Mouse (Mus musculus) right cerebral cortex, postnatal 25 days (tissue): ENCODE data around the gene Gp6.
"Not testable (repeated sequence)": the region's sequence is repeated elsewhere in the genome, so short reads cannot be mapped to it uniquely, and the experiment has no call there.

ENCODE experiments used
- DNase-seq: peaks from one replicate; pipeline ENCODE4 v3.0.0; 2022

Gp6 gene

DNA sequence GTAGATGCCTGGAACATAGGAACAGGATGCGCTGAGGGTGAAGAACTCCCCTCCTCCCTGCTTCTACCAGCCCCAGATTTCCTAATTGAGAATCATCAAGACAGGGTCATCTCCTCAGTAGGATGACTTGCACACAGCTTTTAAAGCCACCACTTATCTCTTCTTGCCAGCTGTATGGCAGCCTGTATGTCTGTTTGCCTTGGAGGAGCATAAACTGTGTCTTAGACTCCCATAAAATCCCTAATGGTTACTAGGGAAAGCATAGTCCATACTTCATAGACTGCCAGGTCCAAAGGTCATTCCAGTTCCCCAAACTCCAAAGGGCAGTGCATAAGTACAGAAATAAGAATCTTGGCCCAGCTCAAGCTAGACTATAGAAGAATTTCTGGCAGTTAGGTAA is at the start of gene Gp6:
Gp6 (minus strand) TSS at position 15 of the 400 bp plus-strand sequence.
- DNase-seq, result no peak

DNA sequence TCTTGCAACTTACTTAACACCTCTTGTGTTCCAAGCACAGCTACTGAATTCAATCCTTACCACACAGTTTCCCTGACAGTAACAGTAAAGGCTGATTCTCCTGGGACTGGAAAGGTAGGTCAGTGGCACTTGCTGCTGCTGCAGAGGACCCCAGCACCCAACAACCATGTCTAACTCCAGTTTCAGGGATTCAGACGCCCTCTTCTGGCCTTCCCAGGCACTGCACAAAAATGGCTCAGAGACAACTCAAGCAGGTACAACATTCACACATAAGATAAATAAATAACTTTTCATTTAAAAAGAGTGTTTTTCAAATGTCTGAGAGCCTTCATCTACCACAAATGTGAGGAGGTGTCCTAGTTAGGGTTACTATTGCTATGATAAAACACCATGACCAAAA is 49.6 kb upstream of the Gp6 start:
- no peak for DNase-seq

DNA sequence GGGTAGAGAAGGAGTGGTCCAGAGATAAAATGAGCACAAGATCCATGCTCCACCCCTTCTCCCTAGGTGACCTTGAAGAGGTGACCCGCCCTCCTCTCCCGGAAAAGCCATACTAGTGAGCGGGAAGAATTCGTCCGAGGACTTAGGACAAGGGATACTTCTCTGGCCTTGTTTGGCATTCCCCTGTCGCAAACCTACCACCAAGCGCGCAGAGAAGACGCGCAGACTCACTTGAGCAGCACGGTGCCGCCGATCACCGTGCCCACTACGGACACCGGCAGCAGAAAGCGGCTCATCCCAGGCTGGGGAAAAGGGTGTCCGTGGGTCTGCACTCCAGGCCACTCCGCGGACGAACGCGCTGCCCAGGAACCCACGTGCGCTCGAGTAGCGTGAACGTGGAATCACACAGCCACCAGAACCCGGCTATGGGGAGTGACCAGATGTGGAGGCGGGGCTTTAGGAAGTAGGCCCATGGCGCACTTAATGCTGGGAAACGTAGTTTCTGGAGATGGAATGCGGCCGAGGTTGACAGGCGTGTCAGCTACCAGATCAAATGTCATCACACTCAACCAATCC is 47.8 kb upstream of the Gp6 start, which contains the start of gene Rdh13:
Rdh13 (minus strand) TSS at position 434 of the 576 bp plus-strand sequence.
- peak; percentile 88 for DNase-seq

DNA sequence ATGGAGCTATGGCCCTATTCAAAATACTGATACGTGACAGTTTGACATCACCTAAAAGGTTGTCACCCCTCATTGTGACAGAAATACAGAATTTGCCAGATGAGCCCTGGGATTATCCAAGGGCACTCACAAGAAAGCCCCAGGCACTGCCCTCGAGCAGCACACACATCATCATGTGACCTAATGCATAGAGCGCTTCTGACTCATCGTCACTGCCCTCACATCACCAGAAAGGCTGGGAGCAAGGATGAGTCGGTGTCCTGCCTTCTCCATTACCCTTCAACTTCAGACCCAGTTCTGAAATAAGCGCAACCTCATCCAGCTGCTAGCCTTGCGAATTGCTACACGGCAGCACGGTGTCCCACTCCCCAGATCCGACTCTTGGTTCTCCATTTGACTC is 43.0 kb upstream of the Gp6 start:
- DNase-seq, result no peak

DNA sequence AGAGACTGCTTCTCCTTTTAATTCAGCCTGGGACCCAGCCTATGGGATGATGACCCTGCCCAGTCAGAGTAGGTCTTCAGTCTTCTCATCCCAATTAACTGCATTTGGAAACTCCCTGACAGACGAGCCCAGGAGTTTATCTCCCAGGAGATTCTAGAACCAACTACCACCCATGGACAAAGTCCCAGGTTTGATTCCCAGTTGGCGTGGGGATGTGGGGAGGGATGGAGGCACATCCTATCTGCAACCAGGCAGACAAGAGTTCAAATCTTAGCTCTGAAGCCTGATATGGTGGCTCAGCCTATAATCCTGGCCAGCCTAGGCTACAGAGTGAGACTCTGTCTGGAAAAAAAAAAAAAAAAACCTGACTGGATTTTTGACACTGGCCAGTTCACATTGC is 40.2 kb upstream of the Gp6 start:
- no peak for DNase-seq

DNA sequence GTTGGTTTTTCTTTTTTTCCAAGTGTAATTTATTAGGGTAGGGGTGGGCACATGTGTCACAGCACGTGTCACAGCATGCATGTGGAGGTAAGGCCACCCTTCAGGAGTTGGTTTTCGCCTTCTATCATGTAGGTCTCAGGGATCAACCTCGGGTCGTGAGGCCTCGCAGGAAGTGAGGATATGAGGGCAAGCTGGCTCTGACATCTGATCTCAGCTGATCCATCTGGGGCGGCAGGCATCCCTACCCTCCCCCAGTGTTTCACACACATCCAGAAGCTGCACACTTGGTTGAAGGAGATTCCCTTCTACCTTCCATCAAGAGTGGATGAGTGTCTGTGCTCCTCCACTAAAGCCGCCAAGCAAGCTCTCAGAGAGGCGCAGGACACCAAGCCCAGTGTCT is 34.5 kb upstream of the Gp6 start:
- no peak for DNase-seq

DNA sequence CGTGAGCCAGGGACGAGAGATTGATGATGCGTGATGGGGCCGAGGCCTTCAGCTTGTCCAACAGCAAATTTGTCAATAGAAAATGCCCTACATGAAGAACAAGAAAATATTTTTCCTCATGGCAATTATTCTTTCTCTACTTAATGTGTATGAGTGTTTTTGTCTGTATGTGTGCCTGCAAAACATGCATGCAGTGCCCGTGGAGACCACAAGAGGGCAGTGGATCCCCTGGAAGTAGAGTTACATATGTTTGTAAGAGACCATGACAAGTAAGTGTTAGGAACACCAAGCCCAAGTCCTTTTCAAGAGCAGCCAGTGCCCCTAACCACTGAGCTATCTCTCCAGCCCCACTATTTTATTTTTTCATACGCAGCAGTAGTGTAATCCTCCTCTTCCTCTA is 34.0 kb upstream of the Gp6 start:
- peak; percentile 32 for DNase-seq

DNA sequence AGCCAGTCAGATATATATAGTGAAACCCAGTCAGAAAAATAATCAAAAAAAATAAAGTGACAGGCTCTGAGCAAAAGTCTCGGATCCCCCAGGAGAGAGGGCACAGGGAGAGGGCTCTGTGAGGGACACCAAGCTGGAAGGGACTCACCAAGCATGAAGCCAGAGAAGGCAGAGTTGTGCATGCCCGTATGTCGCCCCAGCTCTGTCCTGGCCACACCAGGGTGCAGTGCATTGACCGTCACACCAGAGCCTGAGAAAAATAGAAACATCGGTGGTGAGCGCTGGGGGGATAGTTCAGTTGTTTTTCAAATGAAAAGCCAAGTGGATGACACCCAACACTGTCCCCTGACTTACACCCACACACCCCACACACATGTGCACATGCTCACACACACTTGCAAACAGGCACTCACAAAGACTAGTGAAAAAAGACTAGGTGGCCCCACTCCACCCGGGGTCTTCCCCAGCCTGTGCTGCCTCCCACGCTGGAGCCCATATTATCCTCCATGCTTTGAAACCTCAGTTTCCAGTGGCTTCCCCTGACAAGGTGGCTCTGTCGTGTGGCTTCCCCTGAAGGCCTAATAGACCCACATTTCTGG is 32.8 kb upstream of the Gp6 start:
- DNase-seq, result no peak

DNA sequence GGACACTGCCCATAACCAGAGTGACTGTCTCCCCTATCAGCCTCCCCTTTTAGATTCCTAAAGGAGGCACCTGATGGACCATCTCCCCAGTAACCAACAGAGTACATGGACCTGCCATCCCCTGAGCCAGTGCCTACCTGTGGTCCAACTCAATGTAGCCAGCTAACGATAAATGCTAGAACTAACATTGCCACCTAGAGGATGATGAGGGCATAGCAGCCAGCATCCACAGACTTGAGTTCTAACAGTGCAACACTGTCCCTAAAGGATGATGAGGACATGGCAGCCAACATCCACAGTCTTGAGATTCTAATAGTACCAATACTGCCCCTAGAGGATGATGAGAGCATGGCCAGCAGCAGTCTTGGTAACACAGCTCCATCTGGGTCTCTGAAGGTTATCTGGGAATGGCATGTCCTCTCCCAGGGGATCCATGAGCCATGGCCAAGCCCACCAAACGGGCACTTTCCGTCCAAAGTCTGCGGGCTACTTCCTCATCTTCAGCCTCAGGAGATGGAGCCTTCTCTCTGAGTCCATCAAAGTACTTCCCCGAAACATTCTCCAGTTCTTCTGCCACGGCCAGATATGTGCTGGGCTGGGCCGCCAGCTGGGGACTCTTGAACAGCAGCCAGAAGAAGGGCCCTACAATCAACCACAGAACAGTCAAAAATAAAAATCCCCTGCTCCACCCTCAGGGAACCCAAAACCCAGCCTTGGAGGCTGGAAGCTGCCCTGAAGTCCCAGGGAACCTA is 29.8 kb upstream of the Gp6 start:
- peak; percentile 79 for DNase-seq

DNA sequence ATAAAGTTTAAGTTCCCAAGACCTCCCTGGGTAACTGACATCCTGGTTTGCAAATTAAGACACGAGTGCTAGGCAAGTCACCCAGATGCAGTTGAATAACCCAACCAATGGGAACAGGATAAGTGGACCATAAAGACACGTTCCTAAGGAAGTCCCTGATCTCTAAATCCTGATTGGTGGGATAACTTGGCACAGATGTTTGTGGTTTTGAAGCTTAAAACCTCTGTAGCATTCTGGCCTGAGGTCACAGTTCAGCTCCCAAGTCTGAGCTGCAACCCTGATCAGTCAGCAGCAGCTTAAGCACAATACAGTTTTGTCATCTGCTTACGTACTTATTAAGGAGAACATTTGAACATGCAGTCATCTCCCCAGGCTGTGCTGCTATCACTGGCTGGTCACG is 22.7 kb upstream of the Gp6 start:
- no peak for DNase-seq

DNA sequence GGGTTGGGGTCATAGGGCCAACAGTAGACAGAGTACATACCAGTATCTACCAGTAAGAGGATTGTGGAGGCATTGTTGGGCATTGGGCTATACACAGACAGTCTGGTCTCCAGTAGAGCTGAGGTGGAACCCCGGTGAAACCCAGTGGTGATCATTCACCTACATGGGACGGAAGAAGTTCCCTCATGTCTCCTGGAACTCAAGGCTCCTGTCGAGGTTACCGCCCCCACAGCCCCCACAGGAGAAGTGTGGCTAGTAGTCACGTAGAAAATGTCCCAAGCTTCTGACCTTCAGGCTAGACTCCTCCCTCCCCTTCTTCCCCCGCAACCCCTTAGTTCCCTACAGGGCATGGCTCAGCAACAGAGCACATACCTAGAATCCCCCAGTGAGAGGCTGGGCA is 22.1 kb upstream of the Gp6 start:
- DNase-seq, result no peak

DNA sequence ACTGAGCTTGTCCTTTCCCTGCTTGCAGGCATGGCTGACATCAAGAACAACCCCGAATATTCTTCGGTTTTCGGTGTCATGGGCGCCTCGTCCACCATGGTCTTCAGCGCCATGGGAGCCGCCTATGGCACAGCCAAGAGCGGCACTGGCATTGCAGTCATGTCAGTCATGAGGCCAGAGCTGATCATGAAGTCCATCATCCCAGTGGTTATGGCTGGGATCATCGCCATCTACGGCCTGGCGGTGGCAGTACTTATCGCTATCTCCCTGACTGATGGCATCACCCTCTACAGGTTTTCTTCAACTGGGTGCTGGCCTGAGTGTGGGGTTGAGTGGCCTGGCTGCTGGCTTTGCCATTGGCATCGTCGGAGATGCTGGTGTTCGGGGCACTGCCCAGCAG is 14.9 kb upstream of the Gp6 start:
- not testable (repeated sequence) for DNase-seq

DNA sequence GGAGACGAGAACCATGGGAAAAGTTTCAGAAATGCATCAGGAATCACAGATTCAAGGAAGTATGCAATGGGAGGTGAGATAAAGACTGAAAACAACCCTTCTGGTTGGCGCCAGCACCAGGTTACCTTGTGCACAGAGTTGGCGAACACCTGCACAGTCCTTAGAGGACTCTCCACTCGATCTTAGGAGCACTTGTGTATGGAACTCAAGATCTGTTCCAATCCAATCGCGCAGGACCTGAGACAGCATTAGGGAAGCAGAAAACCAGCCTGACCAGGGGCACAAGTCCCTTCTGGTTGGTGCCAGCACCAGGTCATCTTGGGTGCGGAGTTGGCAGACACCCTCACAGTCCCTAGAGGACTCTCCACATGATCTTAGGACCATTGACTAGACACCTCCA is 24.0 kb downstream of the Gp6 start:
- DNase-seq, result no peak

DNA sequence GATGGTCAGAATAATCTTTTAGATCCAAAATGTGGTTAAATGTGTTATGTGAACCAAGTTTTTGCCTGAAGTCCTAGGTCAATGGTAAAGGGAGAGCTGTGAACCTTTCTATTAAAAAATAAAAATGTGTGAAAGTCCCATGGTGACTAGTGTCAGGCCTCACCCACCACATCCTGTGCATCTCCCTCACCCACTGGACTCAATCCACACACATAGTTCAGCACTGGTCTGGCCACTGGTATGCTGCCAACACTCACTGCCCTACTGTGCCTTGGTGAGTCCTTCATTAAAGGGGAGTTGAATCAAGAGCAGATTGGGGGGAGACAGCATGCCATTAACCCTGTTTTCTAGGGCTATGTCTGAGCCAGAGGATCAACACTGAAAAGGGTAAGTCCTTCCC is 60.0 kb downstream of the Gp6 start, which contains the start of gene Ncr1:
Ncr1 (plus strand) TSS at position 216 of the 400 bp plus-strand sequence.
- DNase-seq, result no peak

DNA sequence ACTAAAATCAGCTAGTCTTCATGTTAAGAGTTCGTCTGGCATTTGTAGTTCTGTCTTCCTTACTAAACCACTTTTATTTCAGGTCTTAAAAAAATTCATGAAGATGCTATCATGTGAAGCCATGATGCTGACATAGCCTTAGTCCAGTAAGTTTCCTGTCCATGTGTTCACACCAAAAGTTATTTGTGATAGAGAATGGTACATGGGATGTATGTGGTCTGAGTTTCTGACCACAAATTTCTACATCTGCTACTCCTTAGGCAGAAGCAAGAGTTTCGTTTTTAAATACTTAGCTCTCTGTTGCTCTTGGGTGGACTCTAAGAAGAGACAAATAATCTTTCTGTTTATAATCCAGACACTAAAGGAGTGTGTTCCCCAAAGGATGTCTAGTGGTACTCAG is 74.2 kb downstream of the Gp6 start:
- no peak for DNase-seq
